Mouse (Mus musculus) heart, embryonic 12.5 days (tissue): Measurements from ENCODE around the gene Gstm5. TPM values are rescaled to one million over a fixed set of nuclear protein-coding genes. Genes with fewer than 3 reads are reported as not detected.
A peak's percentile ranks its signal among the peaks of the same experiment; 100 is the strongest.

Experiments
- ATAC-seq: fragments of 200-750 bp; cut with Nextera tagmentation; 2 replicates; pipeline ENCODE4 v1.8.0; 2017; ENCODE audit warnings: moderate TSS enrichment, moderate library complexity; ENCODE audit not compliant: insufficient number of reproducible peaks, low FRiP score
- H3K27ac ChIP-seq: fragments of 300-500 bp; sonication (generic); 2 replicates; pipeline ENCODE4 v1.5.1; 2016; ENCODE audit warnings: mild to moderate bottlenecking, moderate library complexity; ENCODE audit not compliant: poor library complexity, severe bottlenecking
- H3K27me3 ChIP-seq: fragments of 300-500 bp; sonication (generic); replicated peaks from 2 replicates; pipeline ENCODE4 v1.6.1; 2016; ENCODE audit warnings: mild to moderate bottlenecking, moderate library complexity
- H3K36me3 ChIP-seq: fragments of 300-500 bp; sonication (generic); 2 replicates; pipeline ENCODE4 v1.6.1; 2016; ENCODE audit warnings: mild to moderate bottlenecking, moderate library complexity
- H3K4me1 ChIP-seq: fragments of 300-500 bp; sonication (generic); replicated peaks from 2 replicates; pipeline ENCODE4 v1.6.1; 2016; ENCODE audit warnings: mild to moderate bottlenecking
- H3K4me2 ChIP-seq: fragments of 300-500 bp; sonication (generic); 2 replicates; pipeline ENCODE4 v1.6.1; 2016; ENCODE audit warnings: mild to moderate bottlenecking, moderate library complexity
- H3K4me3 ChIP-seq: fragments of 300-500 bp; sonication (generic); 2 replicates; pipeline ENCODE4 v1.5.1; 2016; ENCODE audit warnings: mild to moderate bottlenecking
- H3K9ac ChIP-seq: fragments of 300-500 bp; sonication (generic); 2 replicates; pipeline ENCODE4 v1.6.1; 2016; ENCODE audit warnings: mild to moderate bottlenecking, moderate library complexity
- H3K9me3 ChIP-seq: fragments of 300-500 bp; sonication (generic); replicated peaks from 2 replicates; pipeline ENCODE4 v1.6.1; 2016; ENCODE audit warnings: mild to moderate bottlenecking, moderate library complexity
- WGBS: fragments of 180-500 bp; shearing (Covaris S2); methylation state at CpG from one replicate; pipeline ENCODE4 v1.1.7; 2016; 5-methylcytosine and 5-hydroxymethylcytosine counted together
- polyA plus RNA-seq: library from polyadenylated mRNA; unstranded; fragments of >200 nt; fragmentation: Nextera tagmentation; extraction: Ambion mirVana; gene quantifications from 2 replicates; pipeline ENCODE4 v1.2.1, GENCODE M21; 2016

Gene Gstm5
- polyA plus RNA-seq, 1 experiment from 2014 or later: 118 TPM

DNA sequence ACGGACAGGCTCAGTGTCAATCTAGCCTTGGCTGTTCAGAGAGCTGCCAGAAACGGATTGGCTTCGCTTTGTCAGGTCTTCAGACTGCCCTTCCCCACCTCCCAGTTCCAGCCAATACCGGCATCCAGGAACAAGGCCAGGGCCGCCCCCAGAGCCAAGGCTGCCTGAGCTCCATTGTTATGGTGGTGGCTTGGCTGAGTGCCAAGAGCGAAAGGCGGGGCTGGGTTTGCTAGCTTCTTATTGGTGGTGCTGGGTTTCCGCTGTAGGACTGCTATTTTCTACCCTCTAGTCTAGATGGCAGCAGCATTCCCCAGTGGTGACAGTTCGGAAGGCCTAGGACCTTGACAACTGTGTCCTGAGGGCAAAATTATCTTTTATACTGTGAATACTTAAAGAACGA, 36.0 kb downstream of the Gstm5 start, which contains the start of gene Gstm7:
Gene Gstm7, minus strand, starts transcription at position 148 of the 400 bp plus-strand sequence.
- Histone ChIP-seq H3K4me2 (peak within 1 kb of the TSS; percentile 60), H3K27me3 (peaks cover 6% of the 10 kb centered on the region; the same call in 1 of the 2 replicates), H3K9me3 (no peaks in the 10 kb centered on the region), H3K9ac (peak within 1 kb of the TSS; percentile 28; the same call in 1 of the 2 replicates), H3K4me3 (peak within 1 kb of the TSS; percentile 29), H3K27ac (peak within 1 kb of the TSS; percentile 43), H3K36me3 (no peaks in the 10 kb centered on the region), H3K4me1 (peaks cover 18% of the 10 kb centered on the region)
- under 1% methylated on average over 10 of the region's 10 CpGs for WGBS
- peak; percentile 92 for ATAC-seq

DNA sequence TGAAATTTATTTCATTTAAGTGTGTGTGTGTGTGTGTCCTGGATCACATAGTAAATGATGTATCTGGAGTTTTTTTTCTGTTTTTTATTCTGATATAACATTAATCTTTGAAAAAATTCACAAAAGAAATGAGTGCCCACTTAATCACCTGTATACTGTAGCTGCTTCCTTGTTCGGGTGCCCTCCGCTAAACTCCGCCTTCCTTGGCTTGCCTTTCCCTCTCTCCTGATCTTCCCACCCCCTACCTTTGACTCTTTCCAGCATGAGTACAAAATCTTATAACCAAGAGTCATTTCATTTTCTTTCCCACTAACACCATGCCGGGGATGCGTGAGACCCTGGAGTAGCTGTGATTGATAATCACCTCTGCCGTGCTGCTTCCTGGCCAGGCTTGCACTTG, 36.5 kb downstream of the Gstm5 start:
- H3K4me2 ChIP-seq: no peak overlapping the region
- H3K4me3 ChIP-seq: no peak overlapping the region
- peaks cover 18% of the 10 kb centered on the region for H3K4me1 ChIP-seq
- peaks cover 6% of the 10 kb centered on the region; the same call in 1 of the 2 replicates for H3K27me3 ChIP-seq
- no peak overlapping the region for H3K9ac ChIP-seq
- H3K9me3 ChIP-seq: no peaks in the 10 kb centered on the region
- 64% methylated on average over 6 of the region's 6 CpGs for WGBS
- no peaks in the 10 kb centered on the region for H3K36me3 ChIP-seq
- ATAC-seq: no peak
- no peak overlapping the region for H3K27ac ChIP-seq

DNA sequence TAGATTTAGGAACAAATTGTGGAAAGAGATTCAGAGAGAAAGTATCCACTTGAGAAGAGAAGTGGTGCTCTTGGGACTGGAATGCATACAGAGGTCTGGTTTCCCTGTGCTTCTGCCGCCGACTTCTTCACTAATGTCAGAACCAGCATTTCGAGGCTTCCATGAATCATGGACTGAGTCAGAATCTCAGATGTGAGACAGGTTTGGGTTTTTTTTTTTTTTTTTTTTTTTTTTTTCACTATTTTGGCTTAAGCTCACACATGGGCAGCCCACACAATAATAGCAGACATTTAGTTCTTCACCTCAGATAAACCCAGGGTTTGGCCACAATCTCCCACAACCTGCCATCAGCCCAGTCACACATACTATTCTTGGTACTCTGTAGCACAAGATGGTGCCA, 39.6 kb downstream of the Gstm5 start:
- H3K4me1 ChIP-seq: peaks cover 28% of the 10 kb centered on the region
- no peak for ATAC-seq
- no peaks in the 10 kb centered on the region for H3K36me3 ChIP-seq
- no peaks in the 10 kb centered on the region for H3K9me3 ChIP-seq
- H3K27me3 ChIP-seq: peaks cover 6% of the 10 kb centered on the region; the same call in 1 of the 2 replicates
- WGBS: 53% methylated on average over 3 of the region's 3 CpGs
- H3K27ac ChIP-seq: no peak overlapping the region
- H3K9ac ChIP-seq: no peak overlapping the region
- H3K4me2 ChIP-seq: no peak overlapping the region
- no peak overlapping the region for H3K4me3 ChIP-seq

DNA sequence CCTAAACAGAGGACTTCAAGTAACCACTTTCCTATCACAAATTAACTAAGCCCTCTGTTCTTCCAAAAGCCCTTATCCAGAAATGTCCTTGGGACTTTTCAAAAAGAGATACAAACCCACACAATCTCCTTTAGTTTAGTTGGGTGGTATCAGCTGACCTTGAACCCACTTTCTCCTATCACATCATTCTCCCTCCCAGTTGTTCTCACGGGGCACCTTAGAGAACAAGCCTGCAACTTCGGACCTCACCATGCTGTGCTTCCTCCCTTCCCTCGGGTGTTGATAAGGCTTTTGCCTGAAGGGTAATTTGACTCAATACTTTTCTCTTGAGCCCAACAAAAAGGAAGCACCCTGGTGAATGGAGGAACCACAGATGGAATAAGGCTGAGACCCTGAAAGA, 40.3 kb downstream of the Gstm5 start:
- Histone ChIP-seq H3K27me3 (peaks cover 6% of the 10 kb centered on the region; the same call in 1 of the 2 replicates), H3K4me3 (no peak overlapping the region), H3K27ac (no peak overlapping the region), H3K9me3 (no peaks in the 10 kb centered on the region), H3K4me1 (peaks cover 33% of the 10 kb centered on the region), H3K36me3 (no peaks in the 10 kb centered on the region), H3K9ac (no peak overlapping the region), H3K4me2 (no peak overlapping the region)
- WGBS: 14% methylated on average over 3 of the region's 3 CpGs
- no peak for ATAC-seq

DNA sequence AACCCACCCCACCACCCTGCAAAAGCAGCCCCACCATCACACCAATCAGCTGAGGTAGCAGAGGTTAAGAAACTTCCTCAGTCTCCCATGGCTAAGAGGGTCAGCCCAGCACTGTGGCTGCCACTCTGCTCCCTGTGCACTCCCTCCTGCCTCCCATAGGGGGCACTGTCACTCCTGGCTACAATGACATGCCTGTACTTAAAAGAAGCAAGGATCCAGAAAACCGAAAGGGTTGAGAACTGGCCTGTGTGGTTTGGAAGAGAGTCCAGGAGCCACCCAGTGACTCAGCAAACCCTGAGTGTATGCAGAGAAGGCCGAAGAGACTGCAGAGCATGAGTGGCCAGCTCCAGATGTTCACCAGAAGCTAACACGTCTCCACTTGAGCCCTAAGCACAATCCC, 43.8 kb downstream of the Gstm5 start:
- Histone ChIP-seq H3K27ac (no peak overlapping the region), H3K4me1 (peaks cover 35% of the 10 kb centered on the region), H3K36me3 (no peaks in the 10 kb centered on the region), H3K4me3 (no peak overlapping the region), H3K4me2 (no peak overlapping the region), H3K9me3 (no peaks in the 10 kb centered on the region), H3K27me3 (no peaks in the 10 kb centered on the region; the same call in 1 of the 2 replicates), H3K9ac (no peak overlapping the region)
- WGBS: 52% methylated on average over 3 of the region's 3 CpGs
- no peak; the same call in 1 of the 2 replicates for ATAC-seq

DNA sequence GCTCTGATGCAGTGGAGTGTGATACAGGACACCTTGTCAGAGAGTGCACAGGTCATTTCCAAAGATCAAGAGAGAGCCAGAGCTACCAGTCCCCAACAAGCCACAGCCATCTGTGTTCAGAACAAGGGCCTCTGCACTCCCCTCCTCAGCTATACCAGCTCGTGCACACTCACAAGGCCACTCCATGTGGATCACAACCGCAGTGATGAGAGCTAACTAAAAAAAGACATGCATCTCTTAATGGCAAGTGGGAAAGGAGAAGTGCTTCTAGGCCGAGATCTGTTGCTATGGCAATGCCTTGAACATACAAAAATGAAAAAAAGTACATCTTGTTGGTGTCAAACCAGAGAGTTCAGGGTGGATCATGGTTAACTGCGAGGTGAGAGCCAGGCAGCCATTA, 44.2 kb downstream of the Gstm5 start:
- no peak for ATAC-seq
- no peak overlapping the region for H3K4me3 ChIP-seq
- H3K27ac ChIP-seq: no peak overlapping the region
- no peak overlapping the region for H3K9ac ChIP-seq
- no peak overlapping the region for H3K4me2 ChIP-seq
- WGBS: 67% methylated on average over 4 of the region's 4 CpGs
- H3K27me3 ChIP-seq: no peaks in the 10 kb centered on the region
- H3K4me1 ChIP-seq: peaks cover 34% of the 10 kb centered on the region
- H3K9me3 ChIP-seq: no peaks in the 10 kb centered on the region
- no peaks in the 10 kb centered on the region for H3K36me3 ChIP-seq

DNA sequence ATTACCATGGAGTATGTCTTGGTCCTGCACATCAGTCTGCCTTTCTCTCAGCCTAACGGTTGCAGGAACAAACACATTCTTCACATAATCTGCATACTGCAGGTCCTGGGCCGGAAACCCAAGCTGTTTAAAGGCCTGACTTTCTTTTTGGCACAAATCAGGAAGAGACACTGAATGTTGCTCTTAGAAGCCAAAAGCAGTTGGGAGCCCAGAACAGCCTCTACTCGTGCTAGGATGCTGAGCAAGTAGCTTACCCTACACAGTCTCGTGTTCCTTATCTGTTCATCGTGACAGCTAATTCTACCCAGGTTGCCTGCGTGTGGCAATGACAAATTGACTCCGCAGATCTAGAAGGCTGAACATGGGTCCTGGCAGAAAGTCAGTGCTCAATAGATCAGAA, 44.9 kb downstream of the Gstm5 start:
- H3K4me2 ChIP-seq: no peak overlapping the region
- no peaks in the 10 kb centered on the region for H3K9me3 ChIP-seq
- no peak overlapping the region for H3K27ac ChIP-seq
- no peak overlapping the region for H3K9ac ChIP-seq
- H3K4me1 ChIP-seq: peaks cover 31% of the 10 kb centered on the region
- H3K4me3 ChIP-seq: no peak overlapping the region
- no peaks in the 10 kb centered on the region for H3K27me3 ChIP-seq
- no peak for ATAC-seq
- 39% methylated on average over 7 of the region's 7 CpGs for WGBS
- H3K36me3 ChIP-seq: no peaks in the 10 kb centered on the region

DNA sequence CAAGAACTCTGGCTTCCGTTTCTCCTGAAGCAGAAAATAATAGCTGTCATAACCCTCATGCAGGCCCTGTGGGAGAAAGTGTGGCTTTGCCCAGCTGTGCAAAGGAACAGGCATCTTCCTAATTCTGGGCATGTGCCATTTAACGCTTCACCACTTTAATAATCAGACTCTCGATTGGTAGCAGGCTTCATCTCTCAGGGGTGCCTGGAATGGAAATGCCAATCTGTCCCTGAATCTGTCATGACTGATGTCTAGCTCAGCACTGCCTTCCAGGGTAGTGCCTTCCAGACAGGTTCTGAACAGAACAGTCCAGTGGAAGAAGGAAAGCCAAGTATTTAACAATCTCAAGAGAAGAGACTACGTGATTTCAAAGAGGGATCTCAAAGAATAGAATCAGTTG, 45.6 kb downstream of the Gstm5 start:
- no peak for ATAC-seq
- Histone ChIP-seq H3K27ac (no peak overlapping the region), H3K4me3 (no peak overlapping the region), H3K4me1 (peaks cover 25% of the 10 kb centered on the region), H3K9me3 (no peaks in the 10 kb centered on the region), H3K9ac (no peak overlapping the region), H3K27me3 (no peaks in the 10 kb centered on the region), H3K4me2 (no peak overlapping the region), H3K36me3 (no peaks in the 10 kb centered on the region)
- 67% methylated on average over 4 of the region's 4 CpGs for WGBS

DNA sequence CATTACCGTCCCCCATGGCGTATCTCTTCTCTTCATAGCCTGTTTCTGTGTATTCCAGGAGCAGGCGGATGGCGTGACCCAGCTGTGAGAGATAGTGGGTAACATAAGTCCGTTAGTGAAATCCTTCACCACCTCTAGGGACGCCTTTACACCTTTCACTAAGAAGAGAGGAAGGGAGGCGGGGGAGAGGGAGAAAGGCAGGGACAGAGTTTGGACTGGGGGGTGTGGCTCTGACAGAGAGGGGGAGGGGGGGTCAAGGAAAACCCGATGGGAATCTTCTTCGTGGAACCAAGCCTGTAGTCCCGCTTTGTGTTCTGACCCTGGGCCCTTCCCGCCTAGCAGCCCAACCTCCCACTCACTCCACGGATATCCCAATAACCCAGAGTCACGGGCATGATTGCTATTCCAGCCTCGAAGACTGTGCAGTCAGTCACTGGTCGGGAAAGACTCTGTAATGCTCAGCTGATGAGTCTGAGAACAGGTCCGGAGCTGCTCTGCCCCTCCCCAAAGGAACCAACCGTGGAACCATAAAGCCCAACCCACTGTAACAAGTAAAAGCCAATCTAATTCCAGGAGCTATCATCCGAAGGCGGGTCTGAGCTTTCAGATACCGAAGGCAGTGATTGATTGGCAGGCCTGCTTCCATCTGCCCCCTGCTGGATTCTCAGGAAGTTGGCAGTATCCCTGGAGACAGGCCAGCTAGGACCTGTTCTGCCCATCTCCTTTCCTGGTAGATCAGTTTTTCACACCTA, 47.8 kb downstream of the Gstm5 start, which contains the start of gene Gstm6:
Gene Gstm6, minus strand, starts transcription at position 511 of the 752 bp plus-strand sequence.
- WGBS: 8% methylated on average over 20 of the region's 20 CpGs
- Histone ChIP-seq H3K4me1 (peaks cover 28% of the 10 kb centered on the region), H3K27ac (no peak within 1 kb of the TSS), H3K36me3 (no peaks in the 10 kb centered on the region), H3K4me3 (peak within 1 kb of the TSS; percentile 30), H3K27me3 (no peaks in the 10 kb centered on the region), H3K9me3 (no peaks in the 10 kb centered on the region), H3K4me2 (peak within 1 kb of the TSS; percentile 65), H3K9ac (peak within 1 kb of the TSS; percentile 9; the same call in 1 of the 2 replicates)
- peak; percentile 52; the same call in 1 of the 2 replicates for ATAC-seq

DNA sequence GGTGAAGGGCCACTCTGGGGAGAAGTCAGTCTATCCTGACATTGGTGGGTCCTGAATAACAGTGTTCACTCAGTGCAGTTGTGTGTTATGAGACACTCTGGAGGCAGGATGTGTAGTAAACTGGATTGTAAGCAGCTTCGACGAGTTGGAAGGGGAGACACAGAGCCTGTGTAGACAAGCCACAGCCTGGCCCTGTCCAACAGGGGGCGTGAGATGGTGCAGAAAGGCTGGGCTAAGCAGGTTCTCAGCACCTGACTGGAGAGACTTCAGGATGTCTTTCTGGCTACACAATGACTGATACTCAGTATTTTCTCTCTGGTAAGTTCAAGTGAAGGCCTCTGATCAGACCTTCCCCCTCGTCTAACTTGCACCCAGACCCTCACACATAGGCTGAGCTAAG, 50.1 kb downstream of the Gstm5 start:
- Histone ChIP-seq H3K4me1 (peaks cover 14% of the 10 kb centered on the region), H3K36me3 (no peaks in the 10 kb centered on the region), H3K9ac (no peak overlapping the region), H3K27me3 (no peaks in the 10 kb centered on the region), H3K9me3 (no peaks in the 10 kb centered on the region), H3K27ac (no peak overlapping the region), H3K4me2 (no peak overlapping the region), H3K4me3 (no peak overlapping the region)
- 54% methylated on average over 4 of the region's 4 CpGs for WGBS
- no peak for ATAC-seq
